Mouse (Mus musculus) liver, adult 2 months (tissue): Measurements from ENCODE around the gene Tmc2.

Source experiments
- CTCF ChIP-seq: fragments of 200-500 bp; IDR thresholded peaks from 2 replicates; pipeline ENCODE4 v1.5.1; 2011; ENCODE audit warnings: low read depth, low read length, control low read depth
- POLR2A ChIP-seq: fragments of 200-500 bp; IDR thresholded peaks from 2 replicates; pipeline ENCODE4 v1.6.1; 2011; ENCODE audit warnings: low read length, control low read depth; ENCODE audit not compliant: insufficient read depth; ENCODE audit errors: extremely low read depth

GRCm38 (mm10) chr2:130274149-130274861, 79.3 kb downstream of the Tmc2 start, which contains the start of gene Nop56:
- TF ChIP-seq CTCF (no peak; the same call in 1 of the 2 replicates), POLR2A (peak; percentile 98)
